Mouse (Mus musculus): ENCODE data around the gene Upp2.

The Upp2 gene

DNA sequence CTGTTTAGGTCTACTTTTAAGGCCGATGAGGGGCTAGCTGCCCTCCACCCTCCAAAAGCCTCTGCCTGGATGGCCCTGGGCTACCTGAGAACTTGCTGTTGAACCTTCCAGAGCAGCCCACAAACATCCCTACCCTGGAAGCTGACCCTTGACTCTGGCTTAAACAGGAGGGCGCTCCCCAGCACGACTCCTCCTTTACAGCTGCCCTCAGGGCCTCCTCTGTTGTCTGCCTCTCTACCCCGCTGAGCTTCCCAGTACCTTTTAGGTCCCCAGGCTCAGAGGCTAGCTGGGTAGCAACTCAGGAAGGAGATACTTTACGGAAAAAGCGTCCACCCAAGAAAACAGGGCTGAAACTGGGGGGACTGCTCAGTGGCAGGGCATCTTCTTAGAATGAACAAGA is 15.2 kb upstream of the Upp2 start:
- no peak for ATAC-seq (ENCODE audit: low TSS enrichment)

DNA sequence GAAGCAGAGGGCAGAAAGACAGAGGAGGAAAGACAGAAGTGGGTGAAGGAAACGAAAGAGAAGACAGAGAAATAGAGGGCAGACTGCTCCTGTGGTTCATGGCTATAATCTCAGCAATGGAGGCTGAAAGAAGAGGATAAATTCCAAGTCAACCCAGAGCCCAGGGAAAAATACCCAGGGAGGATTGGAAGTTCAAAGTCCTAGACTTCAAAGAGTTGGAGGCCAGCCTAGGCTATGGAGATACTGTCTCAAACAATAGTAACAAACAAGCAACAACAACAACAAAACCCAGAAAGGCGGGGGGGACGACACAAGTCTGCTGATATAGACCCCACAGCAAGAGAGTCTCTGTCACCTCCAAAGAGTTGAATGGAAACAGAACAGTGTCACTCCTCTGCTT is 14.8 kb upstream of the Upp2 start:
- ATAC-seq (ENCODE audit: low TSS enrichment) = no peak

DNA sequence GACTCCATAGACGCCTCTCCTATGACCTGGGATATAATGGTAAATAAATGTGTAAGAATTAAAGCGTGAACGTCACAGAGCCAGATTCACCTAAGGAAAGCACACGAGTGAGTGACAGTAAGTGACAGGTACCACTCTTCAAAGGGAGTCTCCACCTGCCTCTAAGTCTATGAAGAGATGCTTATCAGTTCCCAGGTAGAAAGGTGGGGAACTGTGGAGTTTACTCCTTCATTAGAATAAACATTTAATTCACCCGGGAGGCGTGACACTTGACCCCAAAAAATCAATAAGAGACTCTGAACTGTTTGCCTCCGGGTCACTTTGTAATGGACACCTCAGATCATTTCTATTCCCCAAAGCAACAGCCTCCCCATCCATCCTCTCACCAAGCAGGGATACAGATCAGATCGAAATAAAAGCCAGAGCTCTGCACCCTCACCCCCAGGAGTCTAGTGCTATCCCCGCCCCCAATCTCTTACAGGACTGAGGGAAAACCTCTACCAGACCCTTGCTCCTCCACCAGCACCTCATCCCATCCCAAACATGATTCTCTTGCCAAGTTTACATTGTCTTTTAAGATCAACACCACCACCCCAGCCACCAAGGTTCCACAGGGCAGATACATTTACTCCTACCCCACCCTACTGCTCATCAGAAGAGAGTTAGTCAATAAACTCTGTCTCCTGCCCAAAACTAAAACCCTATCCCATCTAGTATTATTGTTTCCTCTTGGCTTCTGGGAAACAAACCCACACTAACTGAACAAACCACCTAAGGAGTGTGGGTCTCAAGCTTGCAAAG is 9.9 kb upstream of the Upp2 start:
- no peak for ATAC-seq (ENCODE audit: low TSS enrichment)

DNA sequence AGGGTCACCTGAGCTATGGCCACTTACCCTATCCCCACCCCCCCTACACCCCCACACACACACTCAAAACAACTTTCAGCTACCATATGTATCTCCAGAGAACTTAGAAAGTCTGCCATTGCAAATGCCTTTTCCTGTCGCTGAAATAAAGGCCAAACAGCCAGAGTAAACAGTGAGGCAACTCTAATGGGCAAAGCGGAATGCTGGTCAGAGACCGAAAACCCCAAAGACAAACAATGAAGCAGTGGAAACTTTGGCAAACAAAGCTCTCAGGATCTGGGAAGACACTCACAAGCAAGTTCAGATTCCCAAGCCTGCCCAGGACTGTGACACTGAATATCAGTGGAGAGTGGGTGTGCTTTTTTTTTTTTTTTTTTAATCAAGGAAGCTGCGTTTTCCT is 5.0 kb upstream of the Upp2 start:
- no peak for ATAC-seq (ENCODE audit: low TSS enrichment)

DNA sequence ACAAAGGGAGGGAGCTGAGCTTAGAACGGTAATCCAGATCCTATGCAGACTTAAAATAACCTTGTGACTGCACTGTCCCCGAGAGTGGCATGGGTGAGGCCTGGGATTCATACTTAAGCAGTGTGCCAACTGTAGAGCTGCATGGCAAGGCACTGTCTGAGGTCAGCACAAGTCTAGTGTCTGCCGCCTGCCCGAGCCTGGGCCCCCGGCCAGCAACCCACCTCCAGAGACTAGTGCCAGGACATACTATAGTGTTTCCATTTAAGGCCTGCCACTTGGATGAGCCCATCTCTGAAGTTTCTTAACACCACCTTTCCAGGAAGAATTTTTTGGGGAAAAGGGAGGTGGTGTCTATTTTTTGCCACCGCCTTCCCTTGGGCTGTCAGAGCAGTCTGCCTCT is 1.8 kb upstream of the Upp2 start:
- peak; percentile 50 for ATAC-seq (ENCODE audit: low TSS enrichment)

DNA sequence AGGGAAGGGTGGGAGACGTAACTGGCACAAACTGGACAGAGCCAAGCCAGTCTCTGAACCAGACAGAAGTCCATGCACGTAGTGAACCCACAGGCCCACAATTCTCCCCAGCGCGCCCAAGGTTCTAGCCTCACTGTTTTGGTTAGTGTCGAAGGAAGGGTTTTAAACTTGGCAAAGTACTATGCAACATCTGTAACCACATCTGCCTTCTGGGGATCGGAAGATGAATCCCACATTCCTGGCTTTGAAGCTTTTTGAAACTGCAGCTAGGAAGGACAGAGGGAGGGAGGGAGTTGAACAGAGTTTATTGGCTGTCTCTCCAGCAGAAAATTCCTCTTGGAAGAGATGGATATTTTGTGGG is 1.1 kb upstream of the Upp2 start:
- peak; percentile 4; the same call in 1 of the 2 replicates for ATAC-seq (ENCODE audit: low TSS enrichment)

- peak; percentile 15 for ATAC-seq (ENCODE audit: low TSS enrichment)
These were observed 560 bp upstream of the Upp2 start for GRCm38 (mm10) chr2:58566410-58567065.

GRCm38 (mm10) chr2:58567866-58568719 is 995 bp downstream of the Upp2 start:
- 0 out of 2 replicates have a peak, but pooled peaks have one; percentile 1 for ATAC-seq (ENCODE audit: low TSS enrichment)

DNA sequence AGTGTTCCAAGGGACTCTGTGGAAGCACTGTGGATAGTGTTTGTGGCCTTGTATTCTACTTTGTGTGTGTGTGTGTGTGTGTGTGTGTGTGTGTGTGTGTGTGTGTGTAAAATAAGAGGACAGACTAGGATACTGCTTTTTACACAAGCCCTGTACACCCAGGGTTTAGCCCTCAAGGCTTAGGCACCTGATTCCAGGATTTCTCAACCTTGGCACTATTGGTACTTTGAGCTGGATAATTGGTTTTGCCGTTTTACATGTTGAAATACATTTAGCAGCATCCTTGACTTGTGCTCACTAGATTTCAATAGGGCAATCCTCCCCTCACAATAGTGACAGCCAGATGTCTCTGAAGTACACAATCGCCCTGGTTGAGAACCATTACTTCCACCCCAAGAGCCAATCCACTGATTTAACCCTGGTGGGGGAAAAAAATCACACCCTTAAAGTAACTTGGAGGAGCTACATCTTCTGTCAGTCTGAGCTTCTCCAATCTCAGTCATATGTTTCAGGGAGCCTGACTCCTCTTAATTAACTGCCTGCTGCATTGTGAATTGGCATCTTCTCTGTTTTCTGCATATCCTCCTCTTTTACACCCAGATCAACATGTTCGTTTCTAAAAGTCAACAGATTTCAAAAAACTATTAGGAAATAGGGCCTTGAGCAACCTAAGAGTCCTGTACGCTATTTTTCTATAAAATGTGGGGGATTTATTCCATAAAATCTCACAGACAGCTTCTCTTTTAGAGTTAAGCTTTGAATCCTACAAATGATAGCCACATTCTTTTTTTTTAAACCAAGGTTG is 1.9 kb downstream of the Upp2 start:
- no peak for ATAC-seq (ENCODE audit: low TSS enrichment)

DNA sequence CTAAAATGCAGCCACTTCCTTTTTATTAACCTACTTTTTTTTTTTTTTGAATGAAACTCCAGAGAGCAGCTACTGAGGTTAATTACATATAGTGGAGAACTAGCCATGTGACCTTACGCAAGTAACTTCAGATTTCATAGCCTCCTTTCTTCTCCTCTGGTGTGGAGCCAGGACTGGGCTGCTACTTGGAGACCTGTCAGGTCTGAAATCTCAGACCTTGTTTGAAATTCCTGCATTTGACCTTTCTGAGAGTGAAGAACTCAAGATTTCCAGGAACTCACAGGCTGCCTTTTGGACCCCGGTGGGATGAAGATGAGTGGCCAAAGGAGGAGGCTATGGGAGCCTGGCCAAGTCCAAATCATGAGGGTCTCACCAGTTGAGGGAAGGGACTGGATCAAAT is 7.1 kb downstream of the Upp2 start:
- ATAC-seq (ENCODE audit: low TSS enrichment) = no peak

GRCm38 (mm10) chr2:58586311-58586710 is 19.2 kb downstream of the Upp2 start:
- ATAC-seq (ENCODE audit: low TSS enrichment) = peak; percentile 84

GRCm38 (mm10) chr2:58589637-58590036 is 22.5 kb downstream of the Upp2 start:
- ATAC-seq (ENCODE audit: low TSS enrichment) = peak; percentile 78

- ATAC-seq (ENCODE audit: low TSS enrichment) = 0 out of 2 replicates have a peak, but pooled peaks have one; percentile 10
These were observed 23.0 kb downstream of the Upp2 start for GRCm38 (mm10) chr2:58590055-58590454.

- no peak for ATAC-seq (ENCODE audit: low TSS enrichment)
These were observed 28.3 kb downstream of the Upp2 start for GRCm38 (mm10) chr2:58595350-58595749.

- ATAC-seq (ENCODE audit: low TSS enrichment) = peak; percentile 91
These were observed 29.8 kb downstream of the Upp2 start for GRCm38 (mm10) chr2:58596774-58597342.

DNA sequence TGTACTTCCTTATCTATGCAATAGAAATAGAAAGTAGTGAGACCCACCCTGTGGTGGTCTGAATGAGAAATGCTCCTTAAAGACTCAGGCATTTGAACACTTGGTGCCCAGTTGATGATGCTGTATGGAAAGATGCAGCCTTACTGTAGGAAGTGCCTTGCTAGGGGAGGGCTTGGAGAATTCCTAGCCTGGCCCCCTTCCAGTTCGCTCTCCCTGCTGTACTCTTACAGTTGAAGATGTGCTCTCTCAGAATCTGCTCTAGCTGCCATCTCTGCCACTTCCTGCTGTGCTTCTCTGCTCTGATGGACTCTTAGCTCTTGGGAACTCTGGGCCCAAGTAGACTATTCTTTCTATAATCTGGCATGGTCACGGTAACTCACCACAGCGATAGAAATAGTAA is 30.5 kb downstream of the Upp2 start:
- ATAC-seq (ENCODE audit: low TSS enrichment) = no peak

GRCm38 (mm10) chr2:58599639-58600038 is 32.5 kb downstream of the Upp2 start:
- ATAC-seq (ENCODE audit: low TSS enrichment) = no peak

DNA sequence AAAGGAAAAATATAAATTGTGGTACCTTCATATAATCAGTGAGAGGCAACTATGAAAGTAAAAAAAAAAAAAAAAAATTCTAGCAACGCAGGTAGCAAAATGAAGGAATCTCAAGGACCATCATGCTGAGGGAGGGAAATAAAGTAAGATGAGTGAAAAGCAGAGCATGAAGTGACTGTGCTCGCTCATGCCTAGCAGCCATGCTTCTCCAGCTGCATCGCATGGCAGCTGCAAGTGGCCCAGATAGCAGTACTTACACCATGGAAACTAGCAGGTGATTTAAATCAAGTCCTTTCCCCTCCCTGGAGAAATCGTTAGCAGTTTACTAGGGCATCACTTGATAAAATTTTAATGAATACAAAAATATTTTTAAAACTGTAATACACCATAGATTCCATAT is 34.3 kb downstream of the Upp2 start:
- ATAC-seq (ENCODE audit: low TSS enrichment) = no peak

DNA sequence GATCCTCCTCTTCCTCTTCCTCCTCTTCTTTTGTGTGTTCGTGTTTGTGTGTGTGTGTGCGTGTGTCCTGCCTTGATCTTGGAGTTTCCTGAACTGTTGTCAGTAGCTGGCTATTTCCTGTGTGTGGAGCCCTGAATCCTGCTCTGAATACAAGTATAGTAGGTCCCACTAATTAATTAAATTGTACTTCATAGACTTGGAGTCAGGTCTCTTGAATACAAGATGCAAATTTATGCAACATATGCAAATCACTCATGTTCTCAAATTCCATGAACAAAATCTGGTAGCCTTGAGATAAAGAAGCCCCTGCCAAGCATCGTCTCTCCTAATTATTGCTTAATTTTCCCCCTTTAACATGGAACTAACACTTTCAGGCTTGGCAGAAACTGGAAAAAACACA is 36.3 kb downstream of the Upp2 start:
- ATAC-seq (ENCODE audit: low TSS enrichment) = no peak

DNA sequence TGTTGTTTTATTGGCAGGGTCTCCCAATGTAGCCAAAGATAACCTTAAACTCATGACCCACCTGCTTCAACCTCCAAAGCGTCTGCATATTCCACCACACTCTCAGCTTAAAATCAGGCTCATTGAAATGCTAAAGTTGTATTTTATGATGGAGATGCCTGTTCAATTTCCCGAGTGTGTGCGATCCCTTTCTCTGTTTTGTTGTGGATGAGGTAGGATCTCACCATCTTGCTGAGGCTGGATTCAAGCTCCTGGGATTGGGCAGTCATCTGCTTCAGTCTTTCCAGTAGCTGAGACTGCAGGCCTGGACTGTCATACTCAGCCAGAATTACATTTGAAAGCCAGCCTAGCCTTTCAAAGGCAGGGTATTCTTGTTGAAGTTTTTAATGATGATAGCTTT is 37.7 kb downstream of the Upp2 start:
- no peak for ATAC-seq (ENCODE audit: low TSS enrichment)

- peak; percentile 77 for ATAC-seq (ENCODE audit: low TSS enrichment)
These were observed 46.6 kb downstream of the Upp2 start for GRCm38 (mm10) chr2:58613720-58614119.

Measured in frontal cortex, adult (tissue).